Mouse (Mus musculus) liver, adult 2 months (tissue): Measurements from ENCODE around the gene Mettl15.

Experiments
- CTCF ChIP-seq: fragments of 200-500 bp; IDR thresholded peaks from 2 replicates; pipeline ENCODE4 v1.5.1; 2011; ENCODE audit warnings: low read depth, low read length, control low read depth
- POLR2A ChIP-seq: fragments of 200-500 bp; IDR thresholded peaks from 2 replicates; pipeline ENCODE4 v1.6.1; 2011; ENCODE audit warnings: low read length, control low read depth; ENCODE audit not compliant: insufficient read depth; ENCODE audit errors: extremely low read depth

- TF ChIP-seq POLR2A (no peak), CTCF (no peak)
Observed at GRCm38 (mm10) chr2:109273098-109273497, 7.5 kb downstream of the Mettl15 start.
